Mouse (Mus musculus): ENCODE data around the gene Chid1. TPM values are rescaled to one million over a fixed set of nuclear protein-coding genes. Genes with fewer than 3 reads are reported as not detected.
A peak's percentile ranks its signal among the peaks of the same experiment; 100 is the strongest.

Gene Chid1
- polyA plus RNA-seq, 1 experiment from 2014 or later = 38.8 TPM

GRCm38 (mm10) chr7:141562421-141562851, 22.8 kb upstream of the Chid1 start:
- peaks cover 4% of the 10 kb centered on the region; the same call in 1 of the 2 replicates for H3K36me3 ChIP-seq (ENCODE audit: control insufficient read depth, insufficient read depth, low read length)
- peak overlapping the region; percentile 89 for H3K27ac ChIP-seq (ENCODE audit: low read depth, low read length)
- ATAC-seq (ENCODE audit: low FRiP score, low TSS enrichment) = peak; percentile 54
- H3K4me3 ChIP-seq (ENCODE audit: low read length) = peak overlapping the region; percentile 99
- H3K9ac ChIP-seq (ENCODE audit: low read depth, low read length) = peak overlapping the region; percentile 98
- no peaks in the 10 kb centered on the region for H3K27me3 ChIP-seq (ENCODE audit: control insufficient read depth, insufficient read depth, low read length)
- under 1% methylated on average over 33 of the region's 33 CpGs for whole genome bisulfite sequencing
- H3K9me3 ChIP-seq (ENCODE audit: control insufficient read depth, low read length) = no peaks in the 10 kb centered on the region
- H3K4me1 ChIP-seq (ENCODE audit: control insufficient read depth, insufficient read depth, low read length) = peaks cover 14% of the 10 kb centered on the region; the same call in 1 of the 2 replicates
- peak overlapping the region; percentile 54 for H3K4me2 ChIP-seq (replicated peaks; ENCODE audit: low read depth, low read length)

GRCm38 (mm10) chr7:141561682-141562391, 22.2 kb upstream of the Chid1 start, which contains the start of gene Ap2a2:
Ap2a2 (plus strand) TSS chr7:141562173.
- H3K27ac ChIP-seq (ENCODE audit: low read depth, low read length) = peak within 1 kb of the TSS; percentile 89
- H3K36me3 ChIP-seq (ENCODE audit: control insufficient read depth, insufficient read depth, low read length) = peaks cover 4% of the 10 kb centered on the region; the same call in 1 of the 2 replicates
- peak within 1 kb of the TSS; percentile 54 for H3K4me2 ChIP-seq (replicated peaks; ENCODE audit: low read depth, low read length)
- H3K9ac ChIP-seq (ENCODE audit: low read depth, low read length) = peak within 1 kb of the TSS; percentile 98
- WGBS = under 1% methylated on average over 63 of the region's 72 CpGs
- ATAC-seq (ENCODE audit: low FRiP score, low TSS enrichment) = peak; percentile 96
- H3K4me3 ChIP-seq (ENCODE audit: low read length) = peak within 1 kb of the TSS; percentile 99
- H3K4me1 ChIP-seq (ENCODE audit: control insufficient read depth, insufficient read depth, low read length) = peaks cover 14% of the 10 kb centered on the region; the same call in 1 of the 2 replicates
- no peaks in the 10 kb centered on the region for H3K9me3 ChIP-seq (ENCODE audit: control insufficient read depth, low read length)
- H3K27me3 ChIP-seq (ENCODE audit: control insufficient read depth, insufficient read depth, low read length) = no peaks in the 10 kb centered on the region

GRCm38 (mm10) chr7:141560471-141560870, 20.8 kb upstream of the Chid1 start:
- no peak overlapping the region for H3K4me3 ChIP-seq (ENCODE audit: low read length)
- peaks cover 14% of the 10 kb centered on the region; the same call in 1 of the 2 replicates for H3K4me1 ChIP-seq (ENCODE audit: control insufficient read depth, insufficient read depth, low read length)
- no peaks in the 10 kb centered on the region for H3K9me3 ChIP-seq (ENCODE audit: control insufficient read depth, low read length)
- no peaks in the 10 kb centered on the region for H3K27me3 ChIP-seq (ENCODE audit: control insufficient read depth, insufficient read depth, low read length)
- WGBS = 73% methylated on average over 4 of the region's 4 CpGs
- no peak for ATAC-seq (ENCODE audit: low FRiP score, low TSS enrichment)
- no peak overlapping the region for H3K4me2 ChIP-seq (replicated peaks; ENCODE audit: low read depth, low read length)
- H3K27ac ChIP-seq (ENCODE audit: low read depth, low read length) = no peak overlapping the region
- peaks cover under 1% of the 10 kb centered on the region; the same call in 1 of the 2 replicates for H3K36me3 ChIP-seq (ENCODE audit: control insufficient read depth, insufficient read depth, low read length)
- H3K9ac ChIP-seq (ENCODE audit: low read depth, low read length) = no peak overlapping the region

GRCm38 (mm10) chr7:141559726-141560325, 20.2 kb upstream of the Chid1 start:
- no peak overlapping the region for H3K4me3 ChIP-seq (ENCODE audit: low read length)
- no peak overlapping the region for H3K4me2 ChIP-seq (replicated peaks; ENCODE audit: low read depth, low read length)
- H3K27ac ChIP-seq (ENCODE audit: low read depth, low read length) = no peak overlapping the region
- H3K9me3 ChIP-seq (ENCODE audit: control insufficient read depth, low read length) = no peaks in the 10 kb centered on the region
- 74% methylated on average over 2 of the region's 2 CpGs for WGBS
- no peaks in the 10 kb centered on the region; the same call in 1 of the 2 replicates for H3K36me3 ChIP-seq (ENCODE audit: control insufficient read depth, insufficient read depth, low read length)
- ATAC-seq (ENCODE audit: low FRiP score, low TSS enrichment) = no peak
- H3K9ac ChIP-seq (ENCODE audit: low read depth, low read length) = no peak overlapping the region
- H3K27me3 ChIP-seq (ENCODE audit: control insufficient read depth, insufficient read depth, low read length) = no peaks in the 10 kb centered on the region
- peaks cover 14% of the 10 kb centered on the region; the same call in 1 of the 2 replicates for H3K4me1 ChIP-seq (ENCODE audit: control insufficient read depth, insufficient read depth, low read length)

GRCm38 (mm10) chr7:141558946-141559345, 19.3 kb upstream of the Chid1 start:
- no peak overlapping the region for H3K27ac ChIP-seq (ENCODE audit: low read depth, low read length)
- H3K4me1 ChIP-seq (ENCODE audit: control insufficient read depth, insufficient read depth, low read length) = 0 out of 2 replicates have a peak, but pooled peaks cover 6% of the 10 kb centered on the region
- H3K4me3 ChIP-seq (ENCODE audit: low read length) = no peak overlapping the region
- no peak for ATAC-seq (ENCODE audit: low FRiP score, low TSS enrichment)
- H3K27me3 ChIP-seq (ENCODE audit: control insufficient read depth, insufficient read depth, low read length) = no peaks in the 10 kb centered on the region
- no peaks in the 10 kb centered on the region for H3K9me3 ChIP-seq (ENCODE audit: control insufficient read depth, low read length)
- H3K36me3 ChIP-seq (ENCODE audit: control insufficient read depth, insufficient read depth, low read length) = no peaks in the 10 kb centered on the region
- H3K9ac ChIP-seq (ENCODE audit: low read depth, low read length) = no peak overlapping the region
- H3K4me2 ChIP-seq (replicated peaks; ENCODE audit: low read depth, low read length) = no peak overlapping the region

- Histone ChIP-seq H3K36me3 (ENCODE audit: control insufficient read depth, insufficient read depth, low read length) (no peaks in the 10 kb centered on the region), H3K9me3 (ENCODE audit: control insufficient read depth, low read length) (no peaks in the 10 kb centered on the region), H3K27me3 (ENCODE audit: control insufficient read depth, insufficient read depth, low read length) (no peaks in the 10 kb centered on the region), H3K4me1 (ENCODE audit: control insufficient read depth, insufficient read depth, low read length) (0 out of 2 replicates have a peak, but pooled peaks cover 4% of the 10 kb centered on the region), H3K4me3 (ENCODE audit: low read length) (no peak overlapping the region), H3K9ac (ENCODE audit: low read depth, low read length) (no peak overlapping the region), H3K27ac (ENCODE audit: low read depth, low read length) (no peak overlapping the region), H3K4me2 (replicated peaks; ENCODE audit: low read depth, low read length) (no peak overlapping the region)
- ATAC-seq (ENCODE audit: low FRiP score, low TSS enrichment) = no peak
- WGBS = 72% methylated on average over 4 of the region's 4 CpGs
Observed at GRCm38 (mm10) chr7:141558329-141558776, 18.7 kb upstream of the Chid1 start.

GRCm38 (mm10) chr7:141550464-141550863, 10.8 kb upstream of the Chid1 start:
- ATAC-seq (ENCODE audit: low FRiP score, low TSS enrichment) = no peak
- no peaks in the 10 kb centered on the region for H3K4me1 ChIP-seq (ENCODE audit: control insufficient read depth, insufficient read depth, low read length)
- 74% methylated on average over 2 of the region's 2 CpGs for WGBS
- H3K9ac ChIP-seq (ENCODE audit: low read depth, low read length) = no peak overlapping the region
- H3K4me2 ChIP-seq (replicated peaks; ENCODE audit: low read depth, low read length) = no peak overlapping the region
- H3K27ac ChIP-seq (ENCODE audit: low read depth, low read length) = no peak overlapping the region
- no peaks in the 10 kb centered on the region for H3K9me3 ChIP-seq (ENCODE audit: control insufficient read depth, low read length)
- H3K27me3 ChIP-seq (ENCODE audit: control insufficient read depth, insufficient read depth, low read length) = no peaks in the 10 kb centered on the region
- H3K36me3 ChIP-seq (ENCODE audit: control insufficient read depth, insufficient read depth, low read length) = no peaks in the 10 kb centered on the region
- no peak overlapping the region for H3K4me3 ChIP-seq (ENCODE audit: low read length)

GRCm38 (mm10) chr7:141549432-141550061, 9.9 kb upstream of the Chid1 start:
- no peak for ATAC-seq (ENCODE audit: low FRiP score, low TSS enrichment)

More at GRCm38 (mm10) chr7:141549432-141550061, 9.9 kb upstream of the Chid1 start:
- H3K4me2 ChIP-seq (replicated peaks; ENCODE audit: low read depth, low read length) = no peak overlapping the region
- H3K4me3 ChIP-seq (ENCODE audit: low read length) = no peak overlapping the region
- H3K27ac ChIP-seq (ENCODE audit: low read depth, low read length) = no peak overlapping the region
- no peaks in the 10 kb centered on the region for H3K36me3 ChIP-seq (ENCODE audit: control insufficient read depth, insufficient read depth, low read length)
- 85% methylated on average over 3 of the region's 3 CpGs for WGBS
- H3K4me1 ChIP-seq (ENCODE audit: control insufficient read depth, insufficient read depth, low read length) = no peaks in the 10 kb centered on the region
- H3K9ac ChIP-seq (ENCODE audit: low read depth, low read length) = no peak overlapping the region
- no peaks in the 10 kb centered on the region for H3K9me3 ChIP-seq (ENCODE audit: control insufficient read depth, low read length)
- no peaks in the 10 kb centered on the region for H3K27me3 ChIP-seq (ENCODE audit: control insufficient read depth, insufficient read depth, low read length)

Data from kidney, embryonic 14.5 days (tissue).